Mouse (Mus musculus): ENCODE results near the gene Emc1.

DNA sequence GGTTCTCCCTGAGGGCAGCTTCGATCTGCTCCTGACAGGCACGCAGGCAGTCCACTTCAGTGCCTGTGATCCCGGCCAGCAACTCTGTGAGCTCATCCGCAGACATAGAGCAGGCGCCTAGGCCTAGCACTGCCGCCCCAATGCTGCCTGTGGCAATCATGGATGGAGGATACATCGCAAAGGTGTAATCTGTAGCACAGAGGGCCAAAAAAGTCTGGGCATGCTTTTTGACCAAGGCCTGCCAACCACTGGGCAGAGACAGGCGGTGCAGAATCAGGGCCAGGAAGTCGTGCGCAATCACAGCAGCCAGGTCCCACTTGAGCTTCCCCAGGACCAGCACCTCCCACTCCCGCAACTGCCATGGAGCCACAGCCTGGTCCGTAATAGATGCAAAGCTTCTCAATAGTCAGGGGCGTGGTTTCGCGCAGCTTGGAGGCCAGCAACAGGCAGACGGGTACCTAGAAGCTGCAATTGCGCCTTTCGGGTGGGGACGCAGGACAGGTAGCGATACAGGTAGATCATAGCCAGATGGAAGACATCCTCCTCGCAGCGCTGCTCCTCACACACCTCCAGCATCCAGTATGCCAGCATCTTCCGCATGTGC, 6.9 kb upstream of the Emc1 start:
- no peak for TF ChIP-seq CTCF (IDR thresholded peaks at IDR 0.05; ENCODE audit: low read depth, low read length)
- TF ChIP-seq EP300 (IDR thresholded peaks at IDR 0.05; ENCODE audit: insufficient read depth, low read depth, low read length): no peak
- no peak for TF ChIP-seq POLR2A (IDR thresholded peaks at IDR 0.05; ENCODE audit: insufficient read depth, low read length)
